Mouse (Mus musculus): ENCODE measurements around the gene Fstl4. TPM values are rescaled to one million over a fixed set of nuclear protein-coding genes. Genes with fewer than 3 reads are reported as not detected.

Fstl4 gene
- total RNA-seq, 2 experiments from 2014 or later = 11.6 to 12.8 TPM

DNA sequence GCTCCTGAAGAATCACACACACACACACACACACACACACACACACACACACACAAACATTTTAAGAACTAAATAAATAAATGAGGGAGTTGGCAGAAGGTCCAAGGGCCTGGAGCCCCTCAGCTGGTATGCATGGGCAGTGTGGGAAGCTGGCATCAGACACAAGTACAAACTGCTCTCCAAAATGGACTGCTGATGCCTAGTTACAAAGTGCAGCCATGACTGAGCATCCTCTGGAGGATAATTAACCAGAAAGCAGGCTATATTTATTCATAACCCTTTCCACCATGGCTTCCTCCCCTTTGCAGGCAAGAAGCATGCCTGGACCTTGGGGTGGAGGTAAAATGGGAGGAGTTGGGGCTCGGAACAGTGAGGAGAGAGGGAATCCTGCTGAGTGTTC lies 356.8 kb downstream of the Fstl4 start:
- no peak for DNase-seq (ENCODE audit: low spot score in 2 of 2)

DNA sequence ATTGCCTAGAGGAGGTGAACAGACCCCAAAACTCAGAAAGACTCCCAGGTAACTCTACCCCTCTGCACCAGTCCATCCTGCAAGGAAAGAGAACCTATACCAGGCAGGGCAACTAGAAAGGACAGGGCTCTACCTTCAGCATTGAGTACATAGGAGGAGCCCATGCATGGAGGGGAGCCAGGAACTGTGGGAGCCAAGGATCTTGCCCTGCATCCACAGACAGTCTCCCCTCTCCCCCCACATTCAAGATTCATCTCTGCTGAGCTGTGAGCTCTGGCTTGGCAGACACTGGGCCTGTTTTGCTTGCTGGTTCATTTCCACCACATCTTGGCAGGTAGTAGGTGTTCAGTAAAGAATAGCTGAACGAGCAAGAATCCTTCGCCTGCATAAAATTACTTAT lies 360.4 kb downstream of the Fstl4 start:
- DNase-seq (ENCODE audit: low spot score in 2 of 2) = no peak

DNA sequence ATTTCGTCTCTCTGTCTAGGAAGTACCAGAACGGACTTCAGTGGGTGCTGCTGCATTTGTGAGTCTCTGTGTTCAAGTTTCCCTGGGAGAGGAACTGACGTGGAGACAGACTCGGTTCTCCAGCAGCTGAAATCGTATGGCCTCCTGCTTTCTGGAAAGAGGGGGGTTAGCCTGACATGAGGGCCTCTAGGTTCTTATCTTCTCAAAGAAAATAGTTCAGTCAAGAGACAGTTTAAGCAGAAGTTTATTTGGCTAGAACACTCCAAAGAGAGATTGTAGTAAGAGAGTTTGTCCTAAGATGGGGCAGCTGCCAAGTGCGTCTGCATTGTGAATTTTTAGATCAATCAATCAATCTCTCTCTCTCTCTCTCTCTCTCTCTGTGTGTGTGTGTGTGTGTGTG lies 362.2 kb downstream of the Fstl4 start:
- DNase-seq (ENCODE audit: low spot score in 2 of 2) = no peak

DNA sequence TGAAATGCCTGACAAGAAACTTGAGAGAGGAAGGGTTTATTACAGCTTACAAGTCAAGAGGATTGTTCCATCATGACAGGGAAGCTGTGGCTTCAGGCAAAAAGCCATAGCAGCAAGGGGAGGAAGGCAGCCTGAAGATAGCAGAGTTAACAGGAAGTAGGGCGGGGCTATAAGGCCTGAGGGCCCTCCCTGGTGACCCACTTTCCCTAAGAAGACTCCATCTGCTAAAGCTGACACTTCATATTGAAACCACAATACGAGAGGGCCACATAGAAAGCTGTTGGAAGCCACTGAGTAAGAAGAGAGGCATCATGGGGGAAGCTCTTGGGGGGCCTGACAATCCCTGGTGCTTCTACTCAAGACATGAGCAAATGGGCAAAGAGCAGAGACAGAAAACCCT lies 364.2 kb downstream of the Fstl4 start:
- no peak for DNase-seq (ENCODE audit: low spot score in 2 of 2)

DNA sequence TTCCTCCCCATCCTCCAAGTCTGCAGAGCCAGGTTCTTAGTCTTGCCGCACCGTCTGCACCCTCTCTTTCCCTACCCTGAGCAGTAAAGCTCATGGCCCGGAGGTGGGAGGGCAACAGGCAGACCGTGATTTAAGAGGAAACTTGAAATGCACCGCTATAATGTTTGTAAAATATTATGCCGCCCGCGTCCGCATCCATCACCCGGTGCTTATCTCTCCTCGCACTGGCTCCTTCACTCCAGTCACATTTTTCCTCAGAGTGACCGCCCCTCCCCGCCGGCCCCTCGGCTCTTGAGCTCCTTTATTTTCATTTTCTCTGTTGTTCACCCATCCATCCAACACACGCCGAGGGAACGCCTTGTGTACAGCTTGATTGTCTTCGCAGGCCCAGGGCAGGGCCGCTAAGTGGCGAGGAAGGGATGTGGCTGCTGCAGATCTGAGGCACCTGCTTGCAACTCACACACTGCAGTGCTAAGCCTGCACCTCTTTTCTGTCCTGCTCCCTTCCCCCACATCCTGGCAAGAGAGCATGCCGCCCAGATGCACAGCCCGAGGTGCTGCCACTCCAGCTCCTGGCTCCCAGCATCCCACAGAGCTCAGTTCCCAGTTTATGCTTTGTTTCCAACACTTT lies 368.1 kb downstream of the Fstl4 start:
- DNase-seq (ENCODE audit: low spot score in 2 of 2) = no peak

DNA sequence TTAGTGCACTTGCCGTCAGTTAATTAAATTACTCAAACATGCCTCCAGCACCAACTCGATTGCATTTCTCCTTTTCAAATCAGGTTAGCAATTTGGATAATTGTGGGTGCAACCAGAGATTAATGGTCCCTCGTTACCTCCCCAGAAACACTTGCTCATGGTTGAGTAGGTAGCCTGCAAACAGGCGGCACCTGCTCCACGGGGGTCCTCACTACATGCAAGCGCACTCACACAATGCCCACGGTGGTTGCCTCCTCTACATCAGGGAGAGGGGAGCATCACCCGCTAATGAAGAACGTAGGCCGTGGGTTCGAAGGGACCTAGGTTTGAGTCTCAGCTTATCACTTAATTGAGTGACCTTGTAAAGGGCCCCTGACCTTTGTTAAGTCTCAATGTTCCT lies 371.9 kb downstream of the Fstl4 start:
- DNase-seq (ENCODE audit: low spot score in 2 of 2) = no peak

DNA sequence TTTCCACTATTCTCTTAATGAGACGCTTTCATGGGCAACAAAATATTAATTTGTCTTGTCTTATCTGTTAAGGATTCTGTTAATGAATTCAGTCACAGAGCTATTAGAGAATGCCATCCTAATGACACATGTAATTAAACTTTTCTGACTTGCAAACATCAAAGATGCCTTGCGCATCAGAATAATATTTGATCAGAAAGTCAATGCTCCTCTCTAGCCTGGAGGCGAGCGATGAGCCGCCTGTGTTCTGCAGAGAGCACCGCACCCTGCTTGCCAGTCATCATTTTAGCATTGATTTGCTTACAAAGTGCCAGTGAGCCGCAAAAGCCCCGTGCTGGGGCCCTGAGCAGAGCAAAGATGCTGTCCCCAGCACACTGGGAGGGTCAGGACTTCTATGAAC lies 372.9 kb downstream of the Fstl4 start:
- no peak for DNase-seq (ENCODE audit: low spot score in 2 of 2)

DNA sequence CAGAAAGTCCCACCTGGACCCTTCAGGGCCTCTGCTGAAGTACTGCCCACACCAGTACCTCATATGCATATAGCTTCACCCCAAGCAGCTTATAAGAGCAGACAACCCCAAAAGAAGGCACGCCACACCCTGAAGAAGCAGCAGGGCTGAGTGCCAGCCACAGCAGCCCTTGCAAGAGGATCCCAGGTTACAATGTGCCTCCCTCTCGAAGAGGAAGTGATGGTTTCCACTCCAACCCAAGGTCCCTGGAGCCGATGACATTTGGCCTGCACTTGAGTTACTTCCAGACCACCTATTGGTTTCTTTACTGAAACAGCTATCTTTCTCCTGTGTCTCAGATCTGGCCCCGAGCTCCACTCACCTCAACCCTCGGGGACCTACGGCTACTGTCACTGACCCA lies 373.8 kb downstream of the Fstl4 start:
- DNase-seq (ENCODE audit: low spot score in 2 of 2) = no peak

DNA sequence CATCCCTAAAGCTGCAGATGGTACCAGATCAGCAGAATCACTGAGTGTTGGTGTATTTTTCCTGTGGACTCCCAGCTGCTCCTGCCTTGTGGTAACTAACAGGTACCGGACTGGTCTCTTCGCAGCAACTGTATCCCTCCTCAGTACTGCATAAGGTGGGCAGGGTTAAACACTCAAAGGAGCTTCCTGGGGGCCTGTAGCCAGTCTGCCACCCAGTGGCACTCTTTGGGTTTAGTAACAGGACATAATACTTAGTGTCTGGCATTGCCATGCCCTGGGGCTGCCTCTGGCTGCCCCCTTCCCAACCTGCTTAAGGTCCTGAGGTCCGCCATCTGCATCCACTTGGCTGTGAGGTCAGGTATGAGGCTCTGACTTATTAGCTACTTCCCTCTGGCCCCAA lies 375.2 kb downstream of the Fstl4 start:
- peak in 1 of 2 experiments; percentile 26 for DNase-seq (ENCODE audit: low spot score in 2 of 2)

DNA sequence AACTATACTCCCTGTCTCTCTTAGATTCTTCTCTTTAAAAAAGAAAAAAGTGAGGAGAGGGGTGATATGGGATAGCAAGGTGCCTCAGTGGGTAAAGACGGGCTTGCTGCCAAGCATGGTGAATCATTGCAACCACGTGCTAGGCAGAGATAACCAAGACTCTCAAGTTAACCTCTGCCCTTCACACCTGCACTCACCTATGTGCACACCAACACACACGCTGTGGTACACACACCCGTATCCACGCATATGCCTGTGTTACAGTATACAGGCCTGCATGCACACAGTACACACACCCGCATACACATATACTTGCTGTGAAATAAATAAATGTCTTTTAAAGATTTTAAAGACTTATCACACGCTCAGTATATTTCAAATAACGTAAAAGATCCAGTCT lies 375.8 kb downstream of the Fstl4 start:
- no peak for DNase-seq (ENCODE audit: low spot score in 2 of 2)

DNA sequence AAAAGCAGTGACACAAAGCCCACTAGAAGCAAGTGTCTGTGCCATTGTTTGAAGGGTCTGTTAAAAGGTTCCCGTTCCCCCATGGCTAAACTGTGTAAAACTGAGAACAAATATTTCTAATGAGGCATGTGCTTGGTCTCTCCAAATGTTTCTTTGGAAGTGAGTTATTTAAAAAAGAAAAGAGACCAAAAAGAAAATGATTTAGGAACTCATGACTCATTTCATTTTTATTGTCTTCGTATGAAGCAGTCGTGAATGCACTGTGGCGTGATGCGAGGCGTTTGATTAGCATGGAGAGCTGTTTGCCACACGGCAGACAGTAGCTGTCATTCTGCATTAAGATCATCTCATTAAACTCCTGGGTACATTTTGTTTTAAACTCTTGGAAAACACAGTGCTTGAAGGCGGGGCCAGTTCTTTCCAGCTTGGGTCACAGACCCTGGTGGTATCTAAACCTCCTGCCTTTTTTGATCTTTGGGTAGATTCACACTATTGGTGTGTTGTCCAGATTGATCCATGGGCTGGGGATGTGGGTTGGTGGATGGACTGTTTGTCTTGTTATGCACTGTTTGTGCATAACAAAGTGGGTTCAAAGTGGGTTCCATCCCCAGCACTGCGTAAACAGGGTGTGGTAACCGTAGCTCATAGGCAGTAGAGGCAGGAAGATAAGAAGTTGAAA lies 376.4 kb downstream of the Fstl4 start:
- DNase-seq (ENCODE audit: low spot score in 2 of 2) = peak; percentile 21 to 66

DNA sequence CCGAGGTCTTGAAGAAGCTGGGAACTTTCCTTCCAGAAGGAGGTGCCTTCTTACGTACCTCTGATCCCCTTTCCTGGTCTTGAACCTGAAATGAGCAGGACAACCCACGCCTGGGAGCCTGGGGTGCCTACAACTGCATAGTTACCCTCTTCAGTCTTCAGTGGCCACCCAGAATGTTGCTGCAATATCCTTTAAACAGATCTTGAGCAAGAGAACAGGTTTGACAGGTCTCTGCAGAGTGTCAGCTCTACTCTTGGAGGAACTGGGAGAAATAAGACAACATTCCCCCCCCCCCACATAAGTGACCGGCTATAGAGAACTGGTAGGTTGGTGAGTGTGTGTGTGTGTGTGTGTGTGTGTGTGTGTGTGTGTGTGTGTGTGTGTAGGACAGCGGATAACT lies 379.1 kb downstream of the Fstl4 start:
- no peak for DNase-seq (ENCODE audit: low spot score in 2 of 2)

DNA sequence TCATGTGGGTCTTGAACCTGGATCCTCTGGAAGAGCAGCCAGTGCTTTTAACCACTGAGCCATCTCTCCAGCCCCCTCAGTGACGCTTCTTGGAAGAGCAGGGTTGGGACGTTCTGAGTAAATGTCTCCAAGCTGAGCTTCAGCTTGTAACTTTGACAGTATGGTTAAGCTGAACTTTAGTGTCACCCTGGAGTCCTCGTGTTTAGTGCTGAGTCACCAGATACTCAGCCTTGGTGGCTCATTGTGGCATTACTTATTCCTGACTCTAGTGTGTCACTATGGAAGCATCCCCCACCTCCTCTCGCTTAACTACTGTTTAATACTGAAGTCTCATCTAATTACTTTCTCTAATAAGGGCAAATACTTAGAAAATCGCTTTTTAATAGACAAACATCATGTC lies 380.1 kb downstream of the Fstl4 start:
- no peak for DNase-seq (ENCODE audit: low spot score in 2 of 2)

DNA sequence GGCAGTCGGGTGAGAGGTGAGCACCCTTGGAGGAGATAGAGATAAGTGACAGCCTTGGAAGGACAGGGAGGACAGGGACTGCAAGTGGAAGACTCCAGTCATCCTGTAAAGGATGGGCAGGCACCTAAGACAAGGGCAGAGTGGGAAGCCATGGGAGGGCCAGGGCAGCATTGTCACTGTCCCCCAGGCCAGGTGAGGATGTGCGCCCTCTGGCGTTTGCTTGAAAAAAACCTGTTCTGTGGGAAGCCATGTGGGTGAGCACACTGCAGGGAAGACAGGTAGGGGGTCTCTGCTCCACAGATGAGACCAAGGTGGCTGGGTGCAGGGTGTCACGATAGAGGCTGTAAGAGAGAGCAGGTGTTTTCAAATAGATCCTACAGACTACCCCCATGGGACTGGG lies 381.9 kb downstream of the Fstl4 start:
- no peak for DNase-seq (ENCODE audit: low spot score in 2 of 2)

DNA sequence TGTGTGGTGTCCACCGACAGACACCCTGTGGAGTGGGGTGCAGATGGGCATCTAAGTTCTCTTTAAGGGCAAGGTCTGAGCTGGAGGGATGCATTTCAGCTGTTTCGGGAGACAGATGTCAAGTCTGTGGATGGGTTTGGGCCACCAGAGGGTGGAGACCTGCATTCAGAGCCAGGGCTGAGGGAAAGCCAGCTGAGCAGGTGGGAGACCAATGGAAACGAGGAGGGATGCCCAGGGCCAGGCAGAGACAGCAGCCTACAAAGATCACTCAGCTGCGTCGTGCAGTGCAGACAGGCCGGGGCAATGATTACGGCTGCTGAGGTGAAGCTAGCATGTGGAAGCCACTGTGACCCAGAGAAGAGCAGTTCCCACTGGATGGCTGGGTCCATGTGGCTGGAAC lies 392.0 kb downstream of the Fstl4 start:
- no peak for DNase-seq (ENCODE audit: low spot score in 2 of 2)

DNA sequence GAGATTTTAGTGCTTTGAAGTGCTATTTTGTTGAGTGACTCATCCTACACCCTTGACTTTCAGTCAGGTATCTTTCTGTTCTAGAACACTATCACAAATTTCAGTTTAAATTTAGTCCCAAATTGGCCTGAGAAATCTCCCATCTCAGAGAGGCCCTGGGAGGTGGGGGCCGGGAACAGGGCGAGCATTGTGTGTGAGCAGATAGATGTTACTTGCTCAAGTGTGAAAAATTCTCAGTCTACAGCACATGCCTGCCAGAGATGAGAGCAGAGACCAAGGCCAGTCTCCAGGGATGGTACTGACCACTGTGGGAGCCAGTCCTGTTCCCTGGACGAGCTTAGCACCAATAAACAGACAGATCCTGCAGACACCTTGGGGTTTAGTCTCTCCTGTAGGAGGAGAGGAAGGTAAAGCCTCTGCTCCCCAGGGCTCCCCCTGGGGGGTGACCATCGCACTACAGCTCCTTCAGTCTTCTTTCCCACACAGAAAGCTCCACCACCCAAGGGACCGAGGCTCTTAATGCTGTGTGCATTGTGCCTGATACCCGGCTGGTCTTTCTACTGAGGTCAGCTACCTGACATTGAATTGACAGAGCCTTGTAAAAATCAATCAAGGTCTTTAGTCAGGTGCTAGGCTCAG lies 393.3 kb downstream of the Fstl4 start:
- DNase-seq (ENCODE audit: low spot score in 2 of 2) = no peak

DNA sequence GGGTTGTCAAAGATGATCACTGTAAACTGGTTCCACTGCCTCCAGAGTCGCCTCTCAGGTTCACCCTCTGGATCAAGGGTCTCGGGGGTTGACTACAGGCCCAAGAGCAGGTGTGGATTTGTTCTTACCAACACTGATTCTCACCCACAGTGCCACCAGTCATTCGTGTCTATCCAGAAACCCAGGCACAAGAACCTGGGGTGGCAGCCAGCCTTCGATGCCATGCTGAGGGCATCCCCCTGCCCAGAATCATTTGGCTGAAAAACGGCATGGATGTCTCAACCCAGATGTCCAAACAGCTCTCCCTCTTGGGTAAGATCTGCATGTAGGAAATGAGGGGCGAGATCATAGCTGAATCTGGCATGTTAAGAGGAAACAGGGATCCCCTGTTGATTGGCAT lies 398.0 kb downstream of the Fstl4 start:
- DNase-seq (ENCODE audit: low spot score in 2 of 2) = no peak

DNA sequence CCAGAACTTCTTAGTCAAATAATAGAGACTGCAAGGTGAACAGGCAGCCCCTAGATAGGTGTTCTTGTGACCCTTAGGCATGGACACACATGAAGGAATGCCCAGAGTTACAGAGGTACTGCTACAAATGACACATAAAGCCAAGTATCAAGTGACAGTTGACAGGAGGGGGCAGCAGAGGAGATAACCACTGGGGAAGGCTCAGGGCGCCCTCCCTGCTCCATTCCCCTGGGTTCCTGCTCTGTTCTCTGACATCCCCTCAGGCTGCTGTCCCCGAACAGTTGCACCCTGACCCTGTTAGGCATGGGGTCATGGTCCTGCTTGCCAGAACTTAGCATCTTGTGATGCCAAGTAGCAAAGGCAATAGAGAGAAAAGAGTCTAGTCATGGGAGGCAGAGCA lies 402.0 kb downstream of the Fstl4 start:
- no peak for DNase-seq (ENCODE audit: low spot score in 2 of 2)

DNA sequence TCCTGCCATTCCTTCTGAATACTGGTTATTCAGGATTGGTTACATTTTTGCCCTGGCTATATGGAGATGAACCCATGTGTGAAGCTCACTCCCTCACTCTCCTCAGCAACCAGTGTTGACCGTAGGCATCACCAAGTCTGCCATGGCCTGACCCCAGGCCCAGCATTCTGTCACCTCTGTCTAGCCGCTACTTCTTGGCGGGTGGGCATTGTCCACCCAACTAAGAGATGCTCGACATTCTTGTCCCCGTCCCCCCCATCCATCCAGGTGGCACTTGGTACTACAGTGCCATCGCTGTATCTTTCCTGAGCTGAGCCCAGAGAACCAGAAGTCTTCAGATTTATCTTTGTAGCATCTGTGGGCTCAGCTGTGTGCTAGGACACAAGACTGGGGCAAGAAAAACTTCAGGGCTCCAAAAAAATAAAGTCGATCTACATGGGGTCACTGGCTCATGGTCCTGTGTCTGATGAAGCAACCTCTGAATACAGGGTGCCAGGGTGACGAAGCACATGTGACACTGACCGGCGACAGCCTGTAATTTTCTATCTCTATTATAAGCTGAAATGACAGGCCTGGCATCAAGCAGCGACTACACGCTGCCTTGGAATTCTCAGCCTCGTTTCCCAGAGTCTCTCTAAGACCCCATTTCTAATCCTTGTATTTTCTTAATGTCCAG lies 417.9 kb downstream of the Fstl4 start:
- DNase-seq (ENCODE audit: low spot score in 2 of 2) = peak in 1 of 2 experiments; percentile 9

DNA sequence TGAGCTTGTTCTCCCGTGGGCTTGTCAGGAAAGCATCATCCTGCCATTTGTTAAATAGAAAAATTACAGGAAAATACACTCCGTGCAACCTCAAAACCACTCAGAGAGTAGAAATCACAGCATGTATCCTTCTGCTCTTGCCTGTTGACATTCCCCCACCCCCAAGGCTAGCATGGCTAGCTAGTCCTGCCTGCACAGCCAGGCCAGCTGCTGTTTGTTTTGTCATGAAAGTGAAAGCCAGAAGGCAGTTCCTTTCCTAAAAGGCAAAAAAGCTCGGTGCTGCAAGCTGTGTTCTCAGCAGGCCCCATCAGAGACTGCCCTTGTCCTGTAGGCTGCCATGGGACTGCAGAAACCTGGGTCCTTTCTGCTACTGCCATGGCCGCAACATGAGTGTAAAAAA lies 418.4 kb downstream of the Fstl4 start:
- DNase-seq (ENCODE audit: low spot score in 2 of 2) = peak; percentile 20 to 44

DNA sequence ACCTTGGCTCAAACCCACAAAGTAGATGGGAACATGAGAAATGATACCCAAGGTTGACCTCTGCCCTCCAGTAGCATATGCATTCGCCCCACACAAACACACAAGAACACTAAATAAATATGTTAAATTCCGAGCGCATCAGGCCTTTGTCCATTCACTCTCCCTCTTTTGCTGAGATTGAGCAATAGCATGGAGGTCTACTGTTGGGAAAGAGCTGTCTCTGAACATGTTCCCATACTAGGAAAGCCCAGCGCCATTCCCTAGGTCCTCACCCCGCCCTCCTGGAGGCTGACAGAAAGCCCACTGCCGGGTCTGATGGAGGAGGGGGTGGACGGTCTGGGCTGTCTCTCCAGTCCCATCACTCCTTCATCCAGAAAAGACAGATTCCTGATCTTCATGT lies 419.6 kb downstream of the Fstl4 start:
- DNase-seq (ENCODE audit: low spot score in 2 of 2) = no peak

DNA sequence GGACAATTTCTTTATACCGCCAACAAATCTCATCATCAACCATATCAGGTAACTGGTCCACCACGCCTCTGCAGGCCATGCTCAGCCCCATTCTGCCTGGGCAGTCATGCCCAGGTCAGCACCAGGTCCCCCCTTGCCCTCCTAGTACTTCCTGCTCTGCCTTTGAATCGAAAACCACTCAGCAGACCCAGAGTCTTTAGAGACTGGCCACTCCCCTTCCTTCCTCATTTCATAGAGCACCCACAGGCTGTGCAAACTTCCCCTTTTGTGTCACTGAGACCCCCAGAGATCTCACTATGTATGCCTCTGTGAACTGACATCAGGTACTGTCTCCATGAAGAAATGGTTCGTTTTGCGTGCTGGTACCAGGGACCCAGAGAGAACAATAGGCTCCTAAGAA lies 420.3 kb downstream of the Fstl4 start:
- no peak for DNase-seq (ENCODE audit: low spot score in 2 of 2)
